Mouse (Mus musculus) heart, adult 2 months (tissue): ENCODE data around the gene Phactr1.

Source experiments
- CTCF ChIP-seq: fragments of 200-600 bp; IDR thresholded peaks from 2 replicates; pipeline ENCODE4 v1.8.1; 2022; ENCODE audit warnings: antibody characterized with exemption, mild to moderate bottlenecking, moderate library complexity
- EP300 ChIP-seq: fragments of 200-500 bp; IDR thresholded peaks from 2 replicates; pipeline ENCODE4 v1.6.1; 2011; ENCODE audit warnings: low read depth, low read length, control low read depth; ENCODE audit not compliant: insufficient read depth
- POLR2A ChIP-seq: fragments of 200-500 bp; IDR thresholded peaks from 2 replicates; pipeline ENCODE4 v1.6.1; 2011; ENCODE audit warnings: mild to moderate bottlenecking, low read depth, low read length, control low read depth; ENCODE audit not compliant: insufficient read depth

GRCm38 (mm10) chr13:42696641-42697040 is 16.2 kb downstream of the Phactr1 start:
- no peak for TF ChIP-seq CTCF
- TF ChIP-seq POLR2A: no peak
- TF ChIP-seq EP300: no peak
